Mouse (Mus musculus) lung, embryonic 15.5 days (tissue): ENCODE measurements around the gene Mmp7. TPM values are rescaled to one million over a fixed set of nuclear protein-coding genes. Genes with fewer than 3 reads are reported as not detected.

Experiments
- ATAC-seq: fragments of 200-750 bp; cut with Nextera tagmentation; 2 replicates; pipeline ENCODE4 v1.8.0; 2017; ENCODE audit warnings: moderate number of reproducible peaks, borderline replicate concordance; ENCODE audit not compliant: low FRiP score, low TSS enrichment; ENCODE audit errors: extremely low read depth
- H3K27ac ChIP-seq: fragments of 300-500 bp; sonication (generic); 2 replicates; pipeline ENCODE4 v1.5.1; 2015; ENCODE audit warnings: moderate library complexity, mild to moderate bottlenecking, inconsistent platforms
- H3K27me3 ChIP-seq: fragments of 300-500 bp; sonication (generic); 2 replicates; pipeline ENCODE4 v1.6.1; 2015; ENCODE audit warnings: inconsistent platforms
- H3K36me3 ChIP-seq: fragments of 300-500 bp; sonication (generic); 2 replicates; pipeline ENCODE4 v1.6.1; 2015; ENCODE audit warnings: inconsistent platforms
- H3K4me1 ChIP-seq: fragments of 300-500 bp; sonication (generic); 2 replicates; pipeline ENCODE4 v1.6.1; 2015; ENCODE audit warnings: inconsistent platforms
- H3K4me2 ChIP-seq: fragments of 300-500 bp; sonication (generic); 2 replicates; pipeline ENCODE4 v1.6.1; 2015; ENCODE audit warnings: inconsistent platforms, mild to moderate bottlenecking, moderate library complexity
- H3K4me3 ChIP-seq: fragments of 300-500 bp; sonication (generic); 2 replicates; pipeline ENCODE4 v1.5.1; 2015; ENCODE audit warnings: mild to moderate bottlenecking, inconsistent platforms
- H3K9ac ChIP-seq: fragments of 300-500 bp; sonication (generic); 2 replicates; pipeline ENCODE4 v1.6.1; 2015; ENCODE audit warnings: inconsistent platforms
- H3K9me3 ChIP-seq: fragments of 300-500 bp; sonication (generic); 2 replicates; pipeline ENCODE4 v1.6.1; 2016; ENCODE audit warnings: inconsistent platforms
- WGBS: fragments of 180-500 bp; shearing (Covaris S2); methylation state at CpG from one replicate; pipeline ENCODE4 v1.1.7; 2015; 5-methylcytosine and 5-hydroxymethylcytosine counted together
- polyA plus RNA-seq: library from polyadenylated mRNA; unstranded; fragments of >200 nt; fragmentation: Nextera tagmentation; extraction: Ambion mirVana; gene quantifications from 2 replicates; pipeline ENCODE4 v1.2.1, GENCODE M21; 2015

Mmp7 gene
- polyA plus RNA-seq, 1 experiment from 2014 or later, result not detected

DNA sequence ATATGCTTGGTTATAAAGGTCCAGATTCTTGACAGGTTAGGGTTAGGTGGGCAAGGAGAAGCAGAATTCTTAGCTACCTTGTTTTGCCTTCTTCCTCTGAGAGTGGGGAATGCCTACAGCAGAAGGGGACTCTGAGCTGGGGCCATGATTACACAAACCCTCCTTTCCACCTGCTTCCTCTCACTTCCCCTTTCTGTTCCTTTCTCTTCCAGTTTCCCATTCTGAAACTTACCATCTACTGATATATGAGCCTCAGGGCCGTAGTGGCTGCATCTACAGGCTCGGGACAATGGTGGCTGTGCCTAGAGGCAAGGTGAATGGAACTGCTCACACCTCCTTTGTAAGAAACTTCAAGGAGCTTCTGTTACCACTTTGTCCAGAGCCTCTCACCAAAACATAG lies 5.9 kb upstream of the Mmp7 start:
- H3K4me3 ChIP-seq, result no peak overlapping the region
- no peaks in the 10 kb centered on the region for H3K9me3 ChIP-seq
- no peak overlapping the region for H3K9ac ChIP-seq
- 59% methylated on average over 2 of the region's 2 CpGs for WGBS
- no peaks in the 10 kb centered on the region for H3K4me1 ChIP-seq
- no peak overlapping the region for H3K4me2 ChIP-seq
- ATAC-seq, result no peak
- no peaks in the 10 kb centered on the region for H3K27me3 ChIP-seq
- H3K27ac ChIP-seq, result no peak overlapping the region
- H3K36me3 ChIP-seq, result no peaks in the 10 kb centered on the region

DNA sequence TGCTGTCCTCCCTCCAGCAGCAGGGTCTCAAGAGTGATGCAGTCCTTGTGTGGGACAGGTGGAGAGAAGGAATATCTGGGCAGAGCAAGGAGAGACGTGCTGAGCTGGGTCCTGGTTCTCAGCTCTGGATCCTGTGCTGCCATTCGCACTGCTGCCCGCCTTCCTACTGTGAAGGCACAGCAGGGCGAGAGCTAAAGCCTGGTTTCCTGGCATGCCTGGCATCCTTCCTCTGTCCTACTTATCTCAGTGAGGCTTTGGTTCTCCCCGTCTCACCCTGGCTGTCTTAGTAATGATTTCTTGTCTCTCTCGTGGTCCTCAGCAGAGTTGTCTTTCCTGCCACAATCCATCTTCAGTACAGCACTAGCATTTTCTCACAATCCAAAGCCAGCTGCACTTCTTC lies 2.1 kb upstream of the Mmp7 start:
- no peak for ATAC-seq
- no peaks in the 10 kb centered on the region for H3K4me1 ChIP-seq
- no peak overlapping the region for H3K27ac ChIP-seq
- no peak overlapping the region for H3K4me3 ChIP-seq
- no peak overlapping the region for H3K9ac ChIP-seq
- H3K27me3 ChIP-seq, result no peaks in the 10 kb centered on the region
- 45% methylated on average over 6 of the region's 6 CpGs for WGBS
- no peaks in the 10 kb centered on the region for H3K36me3 ChIP-seq
- no peak overlapping the region for H3K4me2 ChIP-seq
- no peaks in the 10 kb centered on the region for H3K9me3 ChIP-seq

DNA sequence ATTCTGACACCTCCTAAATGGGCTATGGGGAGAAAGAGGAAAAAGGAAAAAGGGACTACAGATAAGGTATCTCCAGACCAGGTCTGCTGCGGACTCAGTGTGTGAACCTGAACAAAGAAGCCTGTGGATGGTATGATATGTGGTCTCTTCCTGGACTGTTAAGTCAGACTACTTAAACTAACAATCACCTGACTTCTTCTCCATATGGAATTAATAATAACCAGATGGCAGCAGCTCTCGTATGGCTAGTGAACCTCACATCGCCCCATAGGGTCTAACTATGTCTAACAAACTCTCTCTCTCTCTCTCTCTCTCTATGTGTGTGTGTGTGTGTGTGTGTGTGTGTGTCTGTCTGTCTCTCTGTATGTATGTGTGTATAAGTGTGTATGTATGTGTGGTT lies 2.1 kb downstream of the Mmp7 start:
- no peak overlapping the region for H3K9ac ChIP-seq
- H3K36me3 ChIP-seq, result no peaks in the 10 kb centered on the region
- no peaks in the 10 kb centered on the region for H3K27me3 ChIP-seq
- no peak for ATAC-seq
- H3K4me1 ChIP-seq, result no peaks in the 10 kb centered on the region
- no peak overlapping the region for H3K27ac ChIP-seq
- no peak overlapping the region for H3K4me2 ChIP-seq
- no peaks in the 10 kb centered on the region for H3K9me3 ChIP-seq
- 87% methylated on average over 3 of the region's 3 CpGs for WGBS
- H3K4me3 ChIP-seq, result no peak overlapping the region

DNA sequence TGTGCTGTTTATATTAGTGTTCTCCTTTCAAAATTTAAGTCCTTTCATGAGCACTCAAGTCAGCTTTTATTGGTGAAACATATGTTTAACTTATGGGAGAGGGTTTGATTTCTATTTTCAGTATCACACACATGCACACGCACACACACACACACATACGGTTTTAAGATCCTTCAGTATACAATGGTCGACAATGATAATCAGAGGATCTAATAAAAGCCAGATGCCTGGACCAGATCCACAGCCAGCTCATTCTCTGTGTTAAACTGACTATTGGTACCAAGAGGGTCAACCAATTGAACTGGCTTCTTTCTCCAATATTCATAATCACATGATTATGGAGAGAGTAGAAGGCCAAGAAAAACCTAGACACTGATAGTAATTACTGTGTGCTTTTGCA lies 3.8 kb downstream of the Mmp7 start:
- Histone ChIP-seq H3K4me2 (no peak overlapping the region), H3K36me3 (no peaks in the 10 kb centered on the region), H3K27ac (no peak overlapping the region), H3K9me3 (no peaks in the 10 kb centered on the region), H3K4me1 (no peaks in the 10 kb centered on the region), H3K4me3 (no peak overlapping the region), H3K27me3 (no peaks in the 10 kb centered on the region), H3K9ac (no peak overlapping the region)
- WGBS, result 78% methylated on average over 3 of the region's 3 CpGs
- no peak for ATAC-seq

DNA sequence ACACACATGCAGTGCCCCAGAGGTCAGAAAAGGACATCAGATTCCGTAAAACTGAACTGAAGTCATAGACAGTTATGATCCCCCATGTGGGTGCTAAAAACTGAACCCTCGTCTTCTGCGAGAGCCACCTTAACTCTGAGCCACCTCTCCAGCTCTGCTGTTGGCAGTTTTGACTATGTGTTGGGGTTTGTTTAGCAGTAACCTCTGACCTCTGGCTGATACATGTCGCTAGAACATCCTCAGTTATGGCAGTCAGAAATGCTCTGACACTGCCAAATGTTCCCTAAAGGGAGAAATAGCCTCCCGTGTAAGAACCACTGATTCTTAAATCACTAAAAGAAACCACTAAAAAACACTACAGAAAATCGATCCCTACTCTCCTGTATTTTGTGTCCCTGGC lies 16.8 kb downstream of the Mmp7 start:
- no peak overlapping the region for H3K27ac ChIP-seq
- H3K9me3 ChIP-seq, result no peaks in the 10 kb centered on the region
- WGBS, result 33% methylated on average over 6 of the region's 6 CpGs
- H3K4me2 ChIP-seq, result no peak overlapping the region
- no peak overlapping the region for H3K9ac ChIP-seq
- no peak for ATAC-seq
- no peak overlapping the region for H3K4me3 ChIP-seq
- H3K36me3 ChIP-seq, result no peaks in the 10 kb centered on the region
- no peaks in the 10 kb centered on the region for H3K4me1 ChIP-seq
- no peaks in the 10 kb centered on the region for H3K27me3 ChIP-seq

DNA sequence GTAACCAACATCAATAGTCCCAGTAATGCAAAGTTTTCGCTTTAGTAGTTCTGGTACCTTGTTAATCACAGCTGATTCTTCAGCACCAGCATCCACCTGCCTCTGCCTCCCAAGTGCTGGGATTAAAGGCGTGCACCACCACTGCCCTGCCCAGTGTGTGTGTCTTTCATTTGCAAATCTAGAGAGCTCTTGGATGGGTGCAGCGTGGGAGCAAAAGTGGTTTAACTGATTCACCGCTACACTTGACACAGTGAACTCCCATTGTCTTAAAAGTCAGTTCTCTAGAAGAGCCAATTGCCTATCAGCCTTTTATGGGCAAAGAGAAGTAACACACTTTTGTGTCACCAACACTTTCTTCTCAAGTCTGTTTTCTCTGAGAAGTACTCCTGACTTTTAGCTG lies 19.3 kb downstream of the Mmp7 start:
- Histone ChIP-seq H3K4me2 (no peak overlapping the region), H3K4me1 (no peaks in the 10 kb centered on the region), H3K27me3 (no peaks in the 10 kb centered on the region), H3K9me3 (no peaks in the 10 kb centered on the region), H3K27ac (no peak overlapping the region), H3K9ac (no peak overlapping the region), H3K36me3 (no peaks in the 10 kb centered on the region), H3K4me3 (no peak overlapping the region)
- WGBS, result 70% methylated on average over 4 of the region's 4 CpGs
- no peak for ATAC-seq

DNA sequence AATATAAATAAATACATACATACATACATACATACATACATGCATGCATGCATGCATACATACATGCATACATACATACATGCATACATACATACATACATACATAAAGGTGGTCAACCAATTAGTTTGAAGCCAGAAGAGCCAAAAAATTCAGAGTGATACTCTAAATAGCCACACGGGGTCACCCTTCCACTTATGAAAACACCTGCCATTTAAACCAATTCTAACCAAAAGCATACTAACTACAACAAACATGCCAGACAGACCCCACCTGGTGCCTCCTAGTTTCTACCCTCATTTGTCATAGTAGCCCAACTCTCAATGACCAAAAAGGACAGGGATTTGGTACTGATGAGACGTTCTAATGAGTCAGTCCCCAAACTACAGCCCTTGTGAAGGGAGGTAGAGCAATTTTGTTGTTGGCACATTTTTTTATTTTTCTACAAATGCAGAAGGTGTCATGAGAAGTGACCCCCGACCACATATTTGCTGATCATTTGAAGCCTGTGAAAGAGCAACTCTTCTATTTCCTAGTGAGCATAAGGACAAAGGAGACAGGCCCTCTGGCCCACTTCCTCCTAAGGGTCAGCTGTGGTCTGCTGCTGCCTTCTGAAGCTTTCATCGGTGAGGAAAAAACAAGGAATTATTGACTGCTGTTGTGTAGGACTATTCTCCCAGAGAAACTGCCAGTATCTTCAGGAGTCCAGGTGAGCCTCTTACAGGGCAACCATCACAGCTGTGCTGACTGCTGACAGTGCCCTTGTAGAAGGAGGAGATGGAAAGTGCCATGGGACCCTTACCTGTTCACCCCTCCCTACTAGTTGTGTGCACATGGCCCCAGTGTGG lies 22.4 kb downstream of the Mmp7 start:
- H3K27me3 ChIP-seq, result no peaks in the 10 kb centered on the region
- H3K4me1 ChIP-seq, result no peaks in the 10 kb centered on the region
- no peak overlapping the region for H3K4me2 ChIP-seq
- no peak overlapping the region for H3K9ac ChIP-seq
- H3K36me3 ChIP-seq, result no peaks in the 10 kb centered on the region
- no peak for ATAC-seq
- no peaks in the 10 kb centered on the region for H3K9me3 ChIP-seq
- no peak overlapping the region for H3K4me3 ChIP-seq
- H3K27ac ChIP-seq, result no peak overlapping the region
- 33% methylated on average over 4 of the region's 4 CpGs for WGBS

DNA sequence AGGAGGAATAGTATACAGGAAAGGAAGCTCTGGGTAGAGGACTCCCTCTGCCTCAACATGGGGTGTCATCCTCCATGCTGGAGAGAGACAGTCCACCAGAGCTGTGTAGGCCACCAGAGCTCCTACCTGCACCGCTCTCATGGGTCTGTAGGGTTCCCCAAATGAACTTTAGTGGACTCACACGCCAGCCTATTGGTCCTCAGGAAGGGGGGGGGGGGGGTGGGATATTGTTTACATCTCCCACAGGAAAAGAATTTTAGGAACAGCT lies 23.0 kb downstream of the Mmp7 start:
- Histone ChIP-seq H3K36me3 (no peaks in the 10 kb centered on the region), H3K4me3 (no peak overlapping the region), H3K27ac (no peak overlapping the region), H3K4me1 (no peaks in the 10 kb centered on the region), H3K9me3 (no peaks in the 10 kb centered on the region), H3K27me3 (no peaks in the 10 kb centered on the region), H3K9ac (no peak overlapping the region), H3K4me2 (no peak overlapping the region)
- peak; percentile 52; the same call in 1 of the 2 replicates for ATAC-seq
- 67% methylated on average over 2 of the region's 2 CpGs for WGBS

DNA sequence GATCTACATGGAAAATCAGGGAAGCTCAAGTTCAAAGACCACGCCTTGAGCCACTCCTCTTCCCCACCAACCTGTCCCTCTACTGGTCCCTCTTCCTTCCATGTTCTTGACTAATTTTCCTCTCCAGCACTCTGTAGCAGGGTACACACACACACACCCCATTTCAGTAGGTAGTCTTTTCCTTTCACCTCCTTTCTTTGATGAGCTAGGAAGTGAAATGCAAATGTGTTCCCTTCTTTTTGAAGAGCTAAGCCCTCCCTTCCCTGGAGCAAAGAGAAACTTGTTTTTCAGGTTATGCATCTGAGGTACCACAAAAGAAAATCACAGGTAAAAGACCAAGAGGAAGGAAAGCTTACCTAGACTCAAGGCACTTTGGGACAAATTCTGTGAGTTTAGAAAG lies 29.7 kb downstream of the Mmp7 start:
- no peaks in the 10 kb centered on the region for H3K36me3 ChIP-seq
- no peak overlapping the region for H3K4me2 ChIP-seq
- H3K9me3 ChIP-seq, result no peaks in the 10 kb centered on the region
- H3K4me3 ChIP-seq, result no peak overlapping the region
- no peak overlapping the region for H3K9ac ChIP-seq
- no peak for ATAC-seq
- WGBS, result 74% methylated on average over 1 of the region's 1 CpGs
- no peak overlapping the region for H3K27ac ChIP-seq
- H3K4me1 ChIP-seq, result no peaks in the 10 kb centered on the region
- H3K27me3 ChIP-seq, result no peaks in the 10 kb centered on the region

DNA sequence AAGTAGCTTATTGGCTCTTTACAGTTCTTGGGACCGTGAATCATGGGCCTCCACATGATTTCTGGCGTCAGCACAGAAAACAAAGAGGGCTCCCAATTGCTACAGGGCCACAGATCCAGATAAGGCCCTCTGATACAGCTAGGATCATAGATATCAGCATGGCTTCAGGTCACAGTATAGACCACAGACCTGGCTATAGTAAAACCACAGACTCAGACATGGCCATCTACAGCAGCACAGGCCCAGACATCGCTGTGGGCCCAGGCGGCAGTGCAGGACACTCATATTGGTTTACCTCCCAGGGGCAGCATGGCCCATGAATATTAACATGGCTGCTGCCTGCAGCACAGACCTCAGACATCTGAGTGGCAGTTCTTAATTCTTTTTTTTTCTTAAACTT lies 37.1 kb downstream of the Mmp7 start:
- no peaks in the 10 kb centered on the region for H3K4me1 ChIP-seq
- no peak for ATAC-seq
- no peak overlapping the region for H3K4me3 ChIP-seq
- no peaks in the 10 kb centered on the region for H3K27me3 ChIP-seq
- H3K4me2 ChIP-seq, result no peak overlapping the region
- no peak overlapping the region for H3K27ac ChIP-seq
- H3K36me3 ChIP-seq, result no peaks in the 10 kb centered on the region
- no peak overlapping the region for H3K9ac ChIP-seq
- WGBS, result 80% methylated on average over 4 of the region's 4 CpGs
- no peaks in the 10 kb centered on the region for H3K9me3 ChIP-seq

DNA sequence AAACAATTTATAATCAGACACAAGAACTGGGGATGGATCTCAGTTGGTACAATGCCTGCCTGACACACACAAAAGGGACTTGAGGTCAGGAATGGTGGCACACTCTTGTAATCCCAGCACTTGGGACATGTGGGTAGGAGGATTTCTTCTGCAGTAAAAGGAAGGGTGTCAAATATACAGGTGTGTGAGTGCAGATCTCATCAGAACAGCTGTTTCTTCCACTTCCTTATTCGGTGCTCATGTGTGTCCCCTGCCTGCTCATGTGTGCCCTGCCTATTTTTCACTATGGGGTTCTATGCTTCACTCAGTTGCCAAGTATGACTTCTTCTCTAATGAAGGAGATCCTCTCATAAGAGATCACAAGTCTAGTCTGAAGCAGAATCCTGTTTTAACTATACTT lies 50.8 kb downstream of the Mmp7 start:
- no peak overlapping the region for H3K9ac ChIP-seq
- H3K4me1 ChIP-seq, result no peaks in the 10 kb centered on the region
- WGBS, result 72% methylated on average over 1 of the region's 1 CpGs

DNA sequence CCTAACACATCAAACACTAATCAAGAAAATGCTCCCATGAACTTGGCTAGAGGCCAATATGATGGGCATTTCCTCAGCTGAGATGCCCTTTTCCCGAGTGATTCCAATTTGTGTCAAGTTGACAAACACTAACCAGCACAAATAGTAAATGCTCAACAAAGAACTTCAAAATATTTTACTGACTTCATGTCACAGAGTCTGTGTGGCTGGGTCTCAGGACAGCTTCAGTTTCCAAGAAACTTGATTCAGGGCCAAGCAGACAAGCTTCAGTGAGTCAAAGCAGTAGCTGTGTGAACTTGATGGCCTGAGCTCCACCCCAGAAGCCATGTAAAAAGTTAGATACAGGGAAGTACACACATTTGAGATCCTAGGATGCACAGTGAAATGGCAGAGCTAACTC lies 52.3 kb downstream of the Mmp7 start:
- 41% methylated on average over 1 of the region's 1 CpGs for WGBS
- no peak overlapping the region for H3K4me2 ChIP-seq

More for the DNA sequence above, 50.8 kb downstream of the Mmp7 start:
- Histone ChIP-seq H3K9me3 (no peaks in the 10 kb centered on the region), H3K27me3 (no peaks in the 10 kb centered on the region), H3K4me3 (no peak overlapping the region), H3K36me3 (no peaks in the 10 kb centered on the region), H3K4me2 (no peak overlapping the region), H3K27ac (no peak overlapping the region)
- ATAC-seq, result no peak

DNA sequence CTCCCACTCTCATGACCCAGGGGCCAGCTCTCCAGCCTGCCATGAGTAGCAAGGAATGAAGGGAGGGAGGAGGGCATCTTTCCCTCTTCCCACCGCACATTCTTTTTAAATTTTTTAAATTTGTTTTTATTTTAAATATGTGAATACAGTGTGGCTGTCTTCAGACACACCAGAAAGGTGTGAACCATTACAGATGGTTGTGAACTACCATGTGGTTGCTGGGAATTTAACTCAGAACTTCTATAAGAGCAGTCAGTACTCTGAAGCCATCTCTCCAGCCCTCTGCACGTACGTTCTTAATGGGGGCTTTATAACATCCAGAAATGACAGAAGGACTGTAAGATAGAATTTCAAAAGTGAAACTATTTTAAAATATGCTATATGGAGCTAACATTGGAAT lies 57.0 kb downstream of the Mmp7 start:
- Histone ChIP-seq H3K9me3 (no peaks in the 10 kb centered on the region), H3K36me3 (no peaks in the 10 kb centered on the region), H3K27ac (no peak overlapping the region), H3K27me3 (no peaks in the 10 kb centered on the region), H3K9ac (no peak overlapping the region), H3K4me2 (no peak overlapping the region), H3K4me3 (no peak overlapping the region), H3K4me1 (no peaks in the 10 kb centered on the region)
- 74% methylated on average over 3 of the region's 3 CpGs for WGBS
- ATAC-seq, result no peak

More for the DNA sequence above, 52.3 kb downstream of the Mmp7 start:
- Histone ChIP-seq H3K9ac (no peak overlapping the region), H3K4me1 (no peaks in the 10 kb centered on the region), H3K27me3 (no peaks in the 10 kb centered on the region), H3K4me3 (no peak overlapping the region), H3K9me3 (no peaks in the 10 kb centered on the region), H3K36me3 (no peaks in the 10 kb centered on the region), H3K27ac (no peak overlapping the region)
- ATAC-seq, result no peak
